Mouse (Mus musculus): Measurements from ENCODE around the gene Prr7.

GRCm38 (mm10) chr13:55482542-55482941 is 18.5 kb downstream of the Prr7 start:
- no peak for TF ChIP-seq CTCF (conservative IDR thresholded peaks at IDR 0.05 in 1 of 2, IDR thresholded peaks at IDR 0.05 in 1 of 2; ENCODE audit: low read depth in 2 of 2, low read length in 2 of 2)
- no peak for TF ChIP-seq JUND (conservative IDR thresholded peaks at IDR 0.05; ENCODE audit: low read depth, low read length)
- no peak for TF ChIP-seq ETS1 (conservative IDR thresholded peaks at IDR 0.05; ENCODE audit: low read depth, low read length)
- no peak for TF ChIP-seq USF1 (IDR thresholded peaks at IDR 0.05; ENCODE audit: low read depth, low read length)
